Mouse (Mus musculus): ENCODE measurements at regions not wholly inside any gene's neighbourhood (a gene's known extent, or its start where the extent isn't known, plus 50 kb on each side); places are given as distances from the start of the nearest gene placed in this dataset.

GRCm38 (mm10) chr14:100552466-100552865 is 268.0 kb upstream of the Klf12 start:
- TF ChIP-seq CTCF (IDR thresholded peaks at IDR 0.05; ENCODE audit: low read depth) (no peak), EP300 (IDR thresholded peaks at IDR 0.05; ENCODE audit: low read depth) (no peak)
